Mouse (Mus musculus): ENCODE results near the gene Abhd14b. TPM values are rescaled to one million over a fixed set of nuclear protein-coding genes. Genes with fewer than 3 reads are reported as not detected.

Gene Abhd14b
- total RNA-seq, 2 experiments from 2014 or later = 11.7 to 19.1 TPM

DNA sequence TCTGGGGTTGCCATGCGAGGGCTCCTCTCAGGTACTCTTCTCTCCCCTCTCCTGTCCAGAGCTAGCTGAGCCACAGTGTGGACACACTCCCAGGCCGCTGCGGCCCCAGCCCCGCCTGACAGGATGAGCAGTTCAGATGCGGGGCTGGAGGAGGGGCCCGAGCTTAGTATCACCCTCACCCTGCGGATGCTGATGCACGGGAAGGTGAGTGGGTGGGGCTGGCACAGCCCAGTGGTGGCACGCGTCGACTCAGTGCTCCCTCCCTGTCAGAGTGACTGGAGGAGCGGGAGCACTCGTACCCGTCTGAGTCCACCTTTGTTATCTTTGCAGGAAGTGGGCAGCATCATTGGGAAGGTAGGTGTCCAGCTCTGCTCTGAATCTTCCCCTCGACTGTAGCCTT is 12.7 kb downstream of the Abhd14b start:
- ATAC-seq (replicated peaks; ENCODE audit: poor library complexity) = no peak

DNA sequence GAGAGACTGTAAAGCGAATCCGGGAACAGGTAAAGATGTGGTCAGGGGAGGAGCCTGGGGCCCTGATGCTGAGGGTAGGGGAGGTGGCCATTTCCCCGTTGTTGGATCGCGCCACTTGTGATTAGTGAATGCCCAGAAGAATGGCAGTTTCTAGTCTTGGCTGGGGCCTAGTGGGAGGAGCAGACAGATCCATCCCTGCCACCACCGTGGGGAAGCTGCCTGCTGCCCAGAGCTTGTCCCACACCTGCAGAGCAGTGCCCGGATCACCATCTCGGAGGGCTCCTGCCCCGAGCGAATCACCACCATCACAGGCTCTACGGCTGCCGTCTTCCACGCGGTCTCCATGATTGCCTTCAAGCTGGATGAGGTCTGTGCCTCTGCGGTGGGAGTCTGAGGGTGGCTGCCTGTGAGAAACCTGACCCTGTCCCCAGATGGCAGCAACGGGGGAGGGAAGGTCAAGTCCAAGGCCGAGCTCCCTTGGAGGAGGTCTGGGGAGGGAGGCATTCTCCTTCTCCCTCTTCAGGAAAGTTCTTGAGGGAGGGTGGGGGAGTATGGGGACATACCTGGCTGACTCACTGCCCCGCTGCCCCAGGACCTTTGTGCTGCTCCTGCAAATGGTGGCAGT is 13.3 kb downstream of the Abhd14b start:
- no peak for ATAC-seq (replicated peaks; ENCODE audit: poor library complexity)

DNA sequence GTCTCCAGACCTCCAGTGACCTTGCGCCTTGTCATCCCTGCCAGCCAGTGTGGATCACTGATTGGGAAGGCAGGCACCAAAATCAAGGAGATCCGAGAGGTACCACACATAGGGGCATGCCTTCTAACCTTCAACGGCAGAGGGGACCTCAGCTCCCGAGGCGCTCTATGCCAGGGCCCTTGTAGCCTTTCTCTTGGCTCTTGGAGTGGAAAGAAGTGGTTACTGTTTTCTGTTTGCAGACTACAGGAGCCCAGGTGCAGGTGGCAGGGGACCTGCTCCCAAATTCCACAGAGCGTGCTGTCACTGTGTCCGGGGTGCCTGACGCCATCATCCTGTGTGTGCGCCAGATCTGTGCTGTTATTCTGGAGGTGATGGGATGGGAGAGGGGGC is 13.8 kb downstream of the Abhd14b start:
- ATAC-seq (replicated peaks; ENCODE audit: poor library complexity) = no peak

DNA sequence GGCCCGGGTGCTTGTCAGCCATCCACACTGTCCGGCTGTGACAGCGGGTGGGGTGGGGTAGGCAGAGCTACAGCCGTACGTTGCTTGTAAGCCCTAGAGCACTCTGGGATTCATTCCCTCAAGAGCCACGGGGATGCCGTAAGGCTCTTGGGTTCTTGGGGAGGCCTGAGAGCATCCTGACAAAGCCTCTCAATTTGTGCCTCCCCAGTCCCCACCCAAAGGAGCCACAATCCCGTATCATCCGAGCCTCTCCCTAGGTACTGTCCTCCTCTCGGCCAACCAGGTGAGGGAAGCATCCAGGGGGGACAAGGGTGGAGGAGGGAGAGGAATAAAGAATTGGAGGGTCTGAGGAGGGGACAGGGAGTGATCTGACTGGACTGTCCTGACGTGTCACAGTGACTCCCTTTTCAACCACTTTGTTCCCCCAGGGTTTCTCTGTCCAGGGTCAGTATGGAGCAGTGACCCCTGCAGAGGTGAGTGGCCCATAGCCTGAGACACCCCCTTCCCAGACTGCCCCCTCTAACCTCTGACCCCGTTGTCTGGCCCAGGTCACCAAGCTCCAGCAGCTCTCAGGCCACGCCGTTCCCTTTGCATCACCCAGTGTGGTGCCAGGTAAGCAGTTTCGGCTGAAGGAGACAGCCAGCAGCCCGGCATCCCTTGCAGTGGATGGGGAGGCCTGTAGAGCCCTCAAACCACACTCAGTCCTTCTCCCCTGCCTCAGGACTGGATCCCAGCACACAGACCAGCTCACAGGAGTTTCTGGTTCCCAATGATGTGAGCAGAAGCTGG is 14.6 kb downstream of the Abhd14b start:
- no peak for ATAC-seq (replicated peaks; ENCODE audit: poor library complexity)

DNA sequence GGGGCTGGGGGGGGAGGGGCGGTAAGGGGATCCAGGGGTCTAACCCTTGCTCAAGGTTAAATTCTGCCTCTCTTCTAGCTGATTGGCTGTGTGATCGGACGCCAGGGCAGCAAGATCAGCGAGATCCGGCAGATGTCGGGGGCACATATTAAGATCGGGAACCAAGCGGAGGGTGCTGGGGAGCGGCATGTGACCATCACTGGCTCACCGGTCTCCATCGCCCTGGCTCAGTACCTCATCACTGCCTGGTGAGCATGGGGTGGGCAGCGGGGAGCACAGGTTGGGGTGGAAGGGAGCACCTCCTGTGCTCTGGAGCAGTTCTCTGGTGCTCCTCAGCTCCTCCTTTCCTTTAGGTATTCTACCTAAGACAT is 15.2 kb downstream of the Abhd14b start:
- no peak for ATAC-seq (replicated peaks; ENCODE audit: poor library complexity)

DNA sequence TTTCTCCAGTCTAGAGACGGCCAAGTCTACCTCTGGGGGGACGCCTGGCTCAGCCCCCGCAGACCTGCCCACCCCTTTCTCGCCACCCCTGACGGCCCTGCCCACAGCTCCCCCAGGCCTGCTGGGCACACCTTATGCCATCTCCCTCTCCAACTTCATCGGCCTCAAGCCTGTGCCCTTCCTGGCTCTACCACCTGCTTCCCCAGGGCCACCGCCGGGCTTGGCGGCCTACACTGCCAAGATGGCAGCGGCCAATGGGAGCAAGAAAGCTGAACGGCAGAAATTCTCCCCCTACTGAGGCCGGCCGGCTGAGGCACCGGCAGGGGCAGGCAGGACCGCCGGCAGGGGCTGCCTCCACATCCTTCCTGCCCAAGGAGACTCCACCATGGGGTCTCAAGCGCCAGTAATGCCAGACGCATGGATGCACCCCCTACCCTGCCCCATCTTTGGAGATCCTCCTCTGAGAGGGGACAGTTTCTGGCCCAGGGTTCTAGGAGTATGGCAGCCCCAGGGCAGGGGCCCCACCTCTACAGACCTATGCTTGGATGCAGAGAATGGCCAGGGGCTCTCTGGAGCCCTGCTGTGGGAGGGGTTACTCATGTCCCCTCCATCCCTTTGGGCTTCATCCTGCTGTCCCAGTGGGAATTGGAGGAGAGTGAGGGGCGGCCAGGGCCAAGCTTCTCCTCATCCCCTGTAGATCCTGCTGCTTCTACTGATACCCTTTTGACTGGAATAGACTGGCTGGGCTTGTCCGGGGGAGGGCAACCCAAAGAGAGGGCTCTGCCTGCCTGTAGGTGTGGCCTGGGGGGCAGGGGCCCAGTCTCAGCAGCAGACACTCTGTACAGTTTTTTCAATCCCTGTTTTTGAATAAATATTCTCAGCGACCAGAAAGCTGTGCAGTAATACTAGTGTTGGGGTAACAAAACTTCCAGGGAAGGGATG is 16.1 kb downstream of the Abhd14b start:
- no peak for ATAC-seq (replicated peaks; ENCODE audit: poor library complexity)

DNA sequence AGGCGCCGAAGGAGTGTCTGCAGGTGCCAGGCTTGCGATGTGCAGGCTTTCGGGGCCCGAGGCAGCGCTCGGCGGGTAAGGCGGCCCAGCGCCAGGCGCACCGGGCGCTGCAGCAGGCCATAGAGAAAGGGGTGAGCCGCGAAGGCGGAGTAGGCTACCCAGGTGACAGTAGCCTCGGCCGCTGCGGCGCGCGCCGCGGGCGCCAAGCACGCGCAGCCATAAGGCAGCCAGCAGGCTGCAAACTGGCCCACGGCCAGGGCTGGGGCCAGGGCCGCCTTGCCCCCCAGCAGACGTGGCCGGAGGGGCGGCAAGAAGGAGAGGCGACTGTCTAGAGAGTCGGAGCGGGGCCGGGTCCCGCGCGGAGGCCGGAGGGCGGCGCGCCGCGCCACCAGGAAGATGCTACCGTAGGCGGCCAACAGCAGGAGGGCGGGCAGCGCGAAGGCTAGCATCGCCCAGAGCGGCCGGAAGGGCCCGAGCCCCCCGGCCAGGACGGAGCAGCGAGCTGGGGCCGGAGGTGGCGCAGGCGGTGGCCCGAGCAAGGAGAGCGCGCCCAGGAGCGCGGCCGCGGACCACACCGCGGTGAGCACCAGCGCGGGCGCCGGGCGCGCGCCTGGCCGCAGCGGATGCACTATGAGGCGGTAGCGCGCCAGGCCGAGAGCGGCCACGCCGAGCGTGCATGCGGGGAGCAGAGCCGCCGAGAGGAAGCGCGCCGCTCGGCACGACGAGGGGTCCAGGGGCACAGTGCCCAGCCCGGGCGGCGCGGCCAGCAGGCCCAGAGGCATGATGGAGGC is 17.7 kb downstream of the Abhd14b start:
- ATAC-seq (replicated peaks; ENCODE audit: poor library complexity) = peak; percentile 40

DNA sequence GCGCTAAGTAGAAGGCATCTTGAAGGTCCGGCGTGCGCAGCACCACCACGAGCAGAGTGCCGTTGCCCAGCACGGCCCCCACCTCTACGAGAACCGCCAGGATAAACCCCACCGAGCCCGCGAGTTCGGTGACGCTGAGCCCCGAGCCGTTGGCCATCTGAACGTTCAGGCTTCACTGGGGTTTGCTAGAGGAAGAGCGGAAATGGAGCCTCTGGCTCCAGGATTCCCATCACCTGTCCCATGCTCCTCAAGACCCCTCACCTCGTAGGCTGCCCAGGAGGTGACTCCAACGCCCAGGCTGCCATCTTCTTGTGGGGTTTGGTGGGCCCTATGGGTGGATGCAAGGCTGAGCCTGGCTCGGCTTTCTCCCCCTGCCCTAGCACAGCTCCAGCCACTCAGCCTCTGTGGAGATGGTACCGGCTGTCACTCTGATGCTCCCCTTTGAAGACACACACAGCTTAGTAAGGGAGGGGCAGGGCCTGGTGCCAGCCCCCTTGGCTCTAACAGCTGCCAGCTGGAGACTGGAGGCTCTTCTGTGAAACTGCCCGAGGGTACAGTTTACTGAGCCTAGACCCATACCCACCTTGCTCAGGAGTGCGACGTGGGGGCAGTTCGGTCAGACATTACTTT is 18.4 kb downstream of the Abhd14b start, which contains the start of gene Gpr62:
Gpr62 (minus strand) TSS at position 368 of the 630 bp plus-strand sequence.
- no peak for ATAC-seq (replicated peaks; ENCODE audit: poor library complexity)

DNA sequence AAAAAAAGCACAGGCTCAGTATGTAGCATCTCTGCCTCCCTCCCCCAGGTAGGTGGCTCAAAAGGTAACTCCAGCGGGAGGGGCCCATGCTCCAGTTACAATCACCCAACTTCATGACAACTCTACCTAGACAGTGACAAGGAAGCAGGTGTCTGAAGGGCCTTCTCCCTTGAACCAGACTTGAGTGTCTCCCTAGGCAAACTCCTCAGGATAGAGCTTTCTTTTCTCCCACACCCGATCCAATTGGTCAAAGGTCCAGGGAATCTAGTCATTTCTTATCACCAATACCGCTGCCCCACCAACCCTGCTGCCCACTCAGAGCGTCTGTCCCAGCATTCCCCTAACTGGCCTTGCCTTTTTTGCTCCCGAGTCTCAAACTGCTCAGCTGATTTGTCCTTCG is 19.5 kb downstream of the Abhd14b start:
- ATAC-seq (replicated peaks; ENCODE audit: poor library complexity) = no peak

DNA sequence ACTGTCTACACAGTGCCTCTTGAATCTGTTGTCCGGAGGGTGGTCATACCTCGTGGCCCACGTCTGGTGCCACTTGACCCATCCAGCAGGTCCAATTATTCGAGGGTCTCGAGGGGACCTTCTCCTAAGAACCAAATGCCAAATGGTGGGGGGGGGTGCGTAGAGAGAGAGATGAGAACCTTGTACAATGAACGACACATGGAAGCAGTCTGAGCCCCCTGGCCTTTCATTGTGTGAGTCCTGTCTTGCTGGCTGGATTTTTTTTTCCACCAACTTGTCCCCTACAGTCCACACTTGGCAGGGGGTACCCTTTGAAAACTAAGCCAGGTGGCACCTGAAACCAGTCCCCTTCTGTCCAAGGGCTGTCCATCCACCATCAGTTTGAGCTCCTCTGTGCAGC is 20.5 kb downstream of the Abhd14b start:
- ATAC-seq (replicated peaks; ENCODE audit: poor library complexity) = no peak

DNA sequence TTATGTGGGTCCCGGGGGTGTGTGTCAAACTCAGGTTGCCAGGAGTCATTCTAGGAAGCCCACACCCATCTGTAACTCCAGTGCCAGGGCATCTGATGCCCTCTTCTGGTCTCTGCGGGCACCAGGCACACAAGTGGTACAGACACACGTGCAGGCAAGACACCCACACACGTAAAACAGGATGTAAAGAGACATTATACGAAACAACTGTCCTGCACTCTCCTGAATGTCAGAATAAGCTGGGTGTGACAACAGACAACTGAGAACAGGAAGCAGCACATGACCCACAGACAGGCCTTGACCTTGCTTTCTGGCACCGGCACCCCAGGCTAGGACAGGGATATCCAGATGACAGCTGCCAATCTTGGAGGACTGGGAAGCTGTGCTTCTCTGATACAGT is 22.1 kb downstream of the Abhd14b start:
- peak; percentile 46 for ATAC-seq (replicated peaks; ENCODE audit: poor library complexity)

DNA sequence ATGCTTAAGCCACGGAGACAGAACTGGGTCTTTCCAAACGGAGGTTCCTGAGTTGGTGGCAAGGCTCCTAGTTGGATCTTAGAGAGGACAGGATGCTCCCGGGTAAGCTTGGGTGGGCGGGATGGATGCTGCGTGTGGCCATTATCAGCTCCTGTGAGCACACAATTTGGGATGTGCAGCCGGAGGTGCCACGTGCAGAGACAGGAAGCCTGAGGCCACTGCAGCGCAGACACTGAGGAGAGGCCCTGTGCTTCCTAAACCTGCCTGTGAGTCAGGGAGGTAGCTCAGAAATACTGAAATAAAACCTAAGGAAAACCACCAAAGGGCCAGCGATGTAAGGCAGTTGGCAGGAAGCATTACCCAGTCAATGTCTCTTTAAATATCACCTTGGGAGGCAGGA is 22.5 kb downstream of the Abhd14b start:
- ATAC-seq (replicated peaks; ENCODE audit: poor library complexity) = no peak

DNA sequence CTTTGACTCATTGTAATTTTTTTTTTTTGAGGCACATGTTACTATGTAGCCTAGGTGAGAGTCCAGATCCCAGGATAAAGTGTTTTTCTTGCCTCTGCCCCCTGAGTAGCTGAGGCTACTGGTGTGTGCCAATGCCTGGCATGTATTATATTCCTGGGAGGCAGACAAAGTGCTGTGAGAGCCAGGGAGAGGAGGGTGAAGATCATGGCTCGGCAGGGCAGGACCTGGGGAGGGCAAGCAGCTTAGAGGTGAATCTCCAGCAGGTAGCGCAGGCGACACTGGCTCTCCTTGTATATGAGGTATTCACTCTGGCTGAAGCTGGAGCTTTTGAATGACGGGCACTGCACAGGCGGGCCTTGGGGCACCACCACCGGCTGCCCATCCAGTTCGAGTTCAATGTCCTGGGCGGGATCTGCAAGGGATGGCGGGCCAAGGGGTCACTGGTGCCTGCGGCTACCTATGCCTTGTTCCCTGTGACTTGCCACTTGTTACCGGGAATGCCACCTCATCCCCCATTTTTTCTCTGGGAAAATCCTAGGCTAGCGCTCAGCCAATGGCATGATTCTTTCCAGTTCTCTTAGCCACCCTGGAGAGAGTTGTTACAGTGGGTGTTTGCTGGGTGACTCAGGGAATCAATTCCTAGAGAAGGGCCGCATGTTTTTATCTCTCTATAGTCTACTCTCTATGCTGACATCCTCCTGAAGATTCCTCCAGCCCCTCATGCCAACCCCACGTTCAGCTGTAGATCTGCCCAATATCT is 23.9 kb downstream of the Abhd14b start:
- ATAC-seq (replicated peaks; ENCODE audit: poor library complexity) = no peak

DNA sequence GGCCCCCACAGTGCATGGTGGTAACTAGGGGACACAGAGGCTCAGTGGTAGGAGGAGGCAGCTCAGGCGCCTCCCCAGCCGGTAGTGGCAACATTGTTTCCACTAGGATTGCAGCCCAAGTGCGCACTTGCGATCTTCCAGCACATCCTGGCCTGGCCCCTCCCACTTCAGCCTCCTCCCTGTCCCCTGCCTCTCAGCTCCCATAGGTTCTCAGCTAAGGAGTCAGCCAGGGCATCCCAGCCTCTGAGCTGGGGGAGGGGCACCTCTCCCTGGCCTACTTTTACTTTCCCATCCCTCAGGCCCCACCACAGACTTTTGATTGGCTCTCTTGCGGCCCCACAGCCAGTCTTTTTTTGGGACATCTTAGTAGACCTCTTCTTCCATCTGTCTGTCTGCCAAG is 24.6 kb downstream of the Abhd14b start:
- ATAC-seq (replicated peaks; ENCODE audit: poor library complexity) = no peak

DNA sequence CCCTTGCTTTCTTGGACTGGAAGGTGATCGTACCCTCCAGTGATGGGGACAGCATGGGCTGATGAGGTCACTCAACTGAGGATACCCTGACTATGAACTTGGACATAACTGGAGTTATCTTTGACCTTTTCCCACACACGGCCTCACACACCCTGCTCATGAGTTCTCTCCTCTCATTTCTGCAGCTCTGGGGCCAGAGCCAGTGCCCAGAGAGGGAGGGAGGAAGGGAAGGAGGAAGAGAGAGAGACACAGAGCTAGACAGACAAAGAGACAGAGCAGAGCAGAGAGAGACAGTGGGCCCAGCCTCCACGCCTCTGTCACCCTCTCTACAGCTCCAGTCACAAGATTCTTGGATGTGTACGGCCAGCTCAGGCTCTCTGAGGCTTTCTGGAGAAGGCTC is 25.1 kb downstream of the Abhd14b start:
- no peak for ATAC-seq (replicated peaks; ENCODE audit: poor library complexity)

DNA sequence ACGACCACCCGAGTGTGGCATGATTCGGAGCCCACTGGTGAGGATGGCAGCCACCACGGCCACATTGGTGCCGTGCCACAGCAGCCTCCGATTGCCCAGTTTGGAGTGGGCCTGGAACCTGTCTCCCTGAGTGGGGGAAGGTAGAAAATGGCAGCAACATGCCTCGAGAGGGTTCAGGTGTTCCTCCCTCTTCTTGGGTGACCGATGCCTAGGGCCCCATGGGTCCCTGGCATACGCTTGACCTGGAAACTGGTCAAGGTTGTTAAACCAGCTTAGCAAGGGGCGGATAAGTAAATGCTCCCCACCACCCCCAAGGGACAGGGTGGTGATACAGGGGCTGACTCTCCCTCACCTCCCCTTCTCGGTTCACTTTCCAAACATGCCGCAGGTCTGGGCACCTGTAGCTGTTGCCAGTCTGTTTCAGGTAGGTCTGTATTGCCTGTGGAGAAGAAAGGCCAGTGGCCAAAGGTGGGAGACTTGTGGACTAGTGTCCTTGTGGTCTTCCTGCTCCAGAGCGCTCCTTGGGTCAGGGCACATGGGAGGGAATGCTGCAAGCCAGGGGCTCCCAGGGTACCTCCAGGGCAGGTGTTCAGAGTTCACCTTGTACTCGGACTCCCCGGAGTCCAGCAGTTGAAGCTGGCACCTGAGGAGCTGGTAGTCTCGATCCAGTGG is 26.0 kb downstream of the Abhd14b start:
- no peak for ATAC-seq (replicated peaks; ENCODE audit: poor library complexity)

DNA sequence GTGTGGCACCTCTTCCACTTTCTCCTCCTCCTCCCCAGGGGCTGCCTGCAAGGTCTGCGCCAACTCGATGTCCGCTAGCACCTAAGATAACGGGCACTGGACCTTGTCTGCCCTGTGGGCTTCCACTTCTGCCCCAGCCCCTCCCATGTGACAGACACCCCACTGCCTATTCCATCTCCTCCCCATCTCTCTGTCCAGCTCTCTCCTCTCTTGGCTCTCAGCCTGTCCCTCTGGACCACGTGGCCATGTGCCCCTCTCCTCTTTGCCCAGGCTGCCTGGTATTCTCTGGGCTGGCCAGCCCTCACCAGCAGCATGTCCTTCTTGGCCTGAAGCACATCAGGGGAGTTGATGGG is 26.5 kb downstream of the Abhd14b start:
- ATAC-seq (replicated peaks; ENCODE audit: poor library complexity) = no peak

DNA sequence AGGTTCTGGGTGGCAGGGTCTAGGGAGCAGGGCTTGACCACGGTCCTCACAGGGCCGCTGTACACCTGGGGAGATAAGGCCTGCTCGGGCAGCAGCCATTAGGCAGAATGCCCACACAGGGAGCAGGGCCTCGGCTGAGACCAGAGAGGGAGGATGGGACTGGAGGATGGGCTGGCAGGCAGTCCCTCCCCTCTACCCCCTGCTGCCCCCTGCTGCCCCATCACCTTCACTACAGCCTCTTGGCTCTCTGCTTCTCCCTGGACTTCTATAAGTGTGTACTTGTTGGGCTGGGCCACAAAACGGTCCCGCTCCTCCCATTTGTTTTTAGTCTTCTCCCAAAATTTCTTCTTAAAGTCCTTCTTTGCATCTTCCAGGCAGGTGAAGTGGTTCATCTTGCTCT is 27.2 kb downstream of the Abhd14b start:
- ATAC-seq (replicated peaks; ENCODE audit: poor library complexity) = peak; percentile 56

DNA sequence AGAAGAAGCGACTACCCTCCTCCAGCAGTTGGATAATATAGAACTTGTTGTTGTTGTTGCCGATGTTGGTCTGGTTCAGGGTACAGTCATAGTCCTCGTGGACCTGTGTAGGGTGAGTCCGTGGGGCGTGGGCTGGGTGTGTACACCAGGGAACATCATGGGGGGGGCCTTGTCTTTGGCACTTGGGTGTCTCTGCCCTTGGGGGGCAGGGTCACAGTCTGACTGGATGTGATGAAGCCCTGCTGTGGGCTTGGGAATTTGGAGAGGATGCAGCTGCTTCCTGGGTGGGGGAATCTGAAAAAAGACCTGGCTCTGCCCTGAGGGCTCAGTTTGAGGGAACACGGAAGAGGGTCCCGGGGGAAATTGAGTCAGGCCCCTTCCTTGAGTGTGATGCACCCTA is 27.8 kb downstream of the Abhd14b start:
- no peak for ATAC-seq (replicated peaks; ENCODE audit: poor library complexity)

Measured in megakaryocyte progenitor cell, adult 5-6 weeks (primary cell).